Mouse (Mus musculus): ENCODE results near the gene Gm9817.
"Not testable (repeated sequence)": the region's sequence is repeated elsewhere in the genome, so short reads cannot be mapped to it uniquely, and the experiment has no call there.

Gene Gm9817

GRCm38 (mm10) chr13:45078392-45078791, at the start of gene Gm9817:
Gm9817 (plus strand) TSS chr13:45078692.
- not testable (repeated sequence) for DNase-seq

GRCm38 (mm10) chr13:45029791-45030190, 48.7 kb upstream of the Gm9817 start:
- no peak for DNase-seq

DNA sequence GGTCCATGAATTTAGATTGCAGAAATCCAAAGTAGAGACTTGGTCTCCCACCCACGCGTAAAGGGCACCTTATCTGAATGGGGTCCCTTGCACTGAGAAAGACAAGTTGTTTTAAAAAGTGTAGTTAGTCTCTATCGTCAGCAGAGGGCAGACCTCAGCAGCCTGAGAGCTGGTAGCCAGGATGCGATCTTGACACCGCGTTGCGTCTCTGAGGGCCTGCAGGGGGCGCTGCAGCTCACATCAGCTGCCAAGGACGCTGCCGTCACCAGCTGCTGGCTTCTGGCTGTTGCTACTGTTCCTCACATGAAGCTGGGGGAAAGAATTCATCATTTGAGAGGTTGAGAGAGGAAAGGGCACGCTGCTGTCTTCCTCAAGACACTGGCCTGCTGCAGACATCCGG, 47.7 kb upstream of the Gm9817 start:
- peak; percentile 91 for DNase-seq

- peak in 1 of 2 experiments; percentile 31 for DNase-seq
These were observed 47.2 kb upstream of the Gm9817 start for GRCm38 (mm10) chr13:45031314-45031713.

- no peak for DNase-seq
These were observed 46.7 kb upstream of the Gm9817 start for GRCm38 (mm10) chr13:45031748-45032147.

GRCm38 (mm10) chr13:45032484-45032883, 46.0 kb upstream of the Gm9817 start:
- no peak for DNase-seq

DNA sequence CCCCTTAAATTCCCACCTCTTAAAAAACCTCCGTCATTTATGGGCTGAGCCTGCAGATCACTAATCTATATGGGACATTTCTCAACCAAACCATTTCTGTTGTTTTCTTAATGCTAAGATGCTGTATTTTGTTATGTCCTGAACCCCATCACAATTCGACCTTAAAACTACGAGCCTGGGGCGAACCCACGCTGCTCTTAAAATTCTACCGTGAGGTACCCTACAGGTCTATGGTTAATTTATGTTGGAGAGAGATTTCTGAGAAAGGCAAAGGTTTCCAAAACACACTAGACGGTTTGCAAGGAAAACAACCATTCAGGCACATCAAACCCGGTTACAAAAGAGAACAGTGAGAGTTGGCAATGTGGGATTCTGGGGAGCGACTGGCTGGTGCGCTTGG, 45.1 kb upstream of the Gm9817 start:
- DNase-seq, result no peak

DNA sequence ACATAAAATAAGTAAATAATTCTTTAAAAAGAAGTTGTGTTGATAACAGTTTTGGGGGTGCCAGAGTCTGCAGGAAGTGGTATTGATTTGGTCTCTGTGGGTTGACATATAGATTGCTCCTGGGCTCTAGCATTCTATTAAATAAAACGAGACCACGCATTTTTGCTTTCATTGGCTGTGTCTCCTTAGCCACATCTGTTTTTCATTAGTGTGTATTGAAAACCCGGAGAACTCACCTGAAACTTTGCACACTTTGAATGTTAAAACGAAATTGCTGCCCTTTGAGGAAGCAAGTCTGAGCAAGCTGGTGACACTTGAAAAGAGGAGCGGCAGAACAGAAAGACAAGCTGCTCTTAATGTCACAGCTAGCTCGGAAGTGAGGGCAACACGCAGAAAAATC, 43.7 kb upstream of the Gm9817 start:
- DNase-seq, result no peak

DNA sequence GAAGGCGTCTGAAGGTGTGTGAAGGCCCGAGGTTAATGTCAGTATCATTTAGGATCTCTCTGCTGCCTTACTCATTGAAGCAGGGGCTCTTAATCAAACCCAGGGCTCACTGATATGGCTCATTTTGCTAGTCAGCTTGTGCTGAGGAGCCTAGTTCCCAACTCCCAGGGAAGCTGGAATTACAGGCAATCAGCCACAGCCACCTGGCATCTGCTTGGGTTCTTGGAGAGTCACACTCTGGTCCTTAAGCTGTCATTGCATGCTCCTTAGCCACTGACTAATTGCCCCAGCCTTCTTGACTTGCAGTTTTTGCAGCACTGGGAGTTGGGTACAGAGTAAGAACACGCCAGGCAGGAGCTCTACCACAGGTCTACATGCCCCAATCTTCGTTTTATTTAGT, 42.1 kb upstream of the Gm9817 start:
- DNase-seq, result no peak

DNA sequence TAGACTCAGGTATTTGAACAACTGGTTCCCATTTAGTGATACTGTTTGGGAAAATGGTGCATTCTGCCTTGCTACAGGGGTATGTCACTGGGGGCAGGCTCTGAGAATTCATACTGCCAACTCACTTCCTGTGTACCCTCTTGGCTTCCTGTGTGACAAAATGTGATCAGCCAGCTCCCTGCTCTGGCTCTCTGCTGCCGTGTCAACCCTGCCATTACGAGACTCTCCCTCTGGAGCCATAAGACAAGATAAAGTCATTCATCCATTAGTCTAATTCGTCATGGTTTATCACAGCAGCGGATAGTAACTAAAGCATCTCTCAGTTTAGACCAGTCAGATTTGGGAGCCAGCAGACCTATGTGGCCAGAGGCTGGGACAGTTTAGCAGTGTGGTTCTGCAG, 38.3 kb upstream of the Gm9817 start:
- no peak for DNase-seq

GRCm38 (mm10) chr13:45040741-45041140, 37.8 kb upstream of the Gm9817 start:
- no peak for DNase-seq

- DNase-seq, result no peak
These were observed 35.0 kb upstream of the Gm9817 start for GRCm38 (mm10) chr13:45043466-45043865.

- DNase-seq, result no peak
These were observed 29.1 kb upstream of the Gm9817 start for GRCm38 (mm10) chr13:45049261-45050020.

- DNase-seq, result no peak
These were observed 25.7 kb upstream of the Gm9817 start for GRCm38 (mm10) chr13:45052805-45053204.

DNA sequence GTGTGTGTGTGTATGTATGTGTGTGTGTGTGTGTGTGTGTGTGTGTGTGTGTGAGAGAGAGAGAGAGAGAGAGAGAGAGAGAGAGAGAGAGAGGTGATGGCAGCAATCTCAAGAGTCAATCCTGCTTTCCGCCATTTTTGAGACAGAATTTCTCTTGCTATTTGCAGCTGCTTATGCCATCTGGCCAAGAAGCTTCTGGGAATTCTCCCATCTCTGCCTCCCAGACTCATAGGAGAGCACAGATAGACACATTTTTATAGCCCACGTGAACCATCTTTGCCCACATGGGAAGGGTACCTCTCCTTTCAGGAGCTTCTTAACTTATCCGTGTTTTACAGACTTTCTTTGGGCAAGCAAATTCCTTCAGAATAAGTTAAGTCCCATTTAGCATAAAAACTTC, 24.6 kb upstream of the Gm9817 start:
- DNase-seq, result no peak

- DNase-seq, result no peak
These were observed 19.3 kb upstream of the Gm9817 start for GRCm38 (mm10) chr13:45059206-45059605.

GRCm38 (mm10) chr13:45063146-45063545, 15.3 kb upstream of the Gm9817 start:
- no peak for DNase-seq

DNA sequence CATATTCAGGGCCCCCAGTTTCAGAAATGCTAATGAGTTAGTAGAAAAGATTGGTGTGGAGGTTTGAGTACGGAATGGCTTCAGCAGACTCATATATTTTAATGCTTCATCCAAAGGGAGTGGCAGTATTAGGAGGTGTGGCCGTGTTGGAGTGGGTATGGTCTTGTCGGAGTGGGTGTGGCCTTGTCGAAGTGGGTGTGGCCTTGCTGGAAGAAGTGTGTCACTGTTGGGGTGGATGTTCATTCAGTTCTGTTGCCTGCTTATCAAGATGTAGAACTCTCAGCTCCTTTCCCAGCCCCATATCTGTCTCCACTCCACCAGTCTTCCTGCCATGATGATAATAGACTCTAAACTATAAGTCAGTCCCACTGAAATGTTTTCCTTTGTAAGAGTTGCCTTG, 13.5 kb upstream of the Gm9817 start:
- no peak for DNase-seq

- DNase-seq, result peak; percentile 33 to 49
These were observed 8.1 kb upstream of the Gm9817 start for GRCm38 (mm10) chr13:45070366-45070765.

- DNase-seq, result no peak
These were observed 3.5 kb upstream of the Gm9817 start for GRCm38 (mm10) chr13:45075012-45075411.

- no peak for DNase-seq
These were observed 2.8 kb upstream of the Gm9817 start for GRCm38 (mm10) chr13:45075715-45076114.

DNA sequence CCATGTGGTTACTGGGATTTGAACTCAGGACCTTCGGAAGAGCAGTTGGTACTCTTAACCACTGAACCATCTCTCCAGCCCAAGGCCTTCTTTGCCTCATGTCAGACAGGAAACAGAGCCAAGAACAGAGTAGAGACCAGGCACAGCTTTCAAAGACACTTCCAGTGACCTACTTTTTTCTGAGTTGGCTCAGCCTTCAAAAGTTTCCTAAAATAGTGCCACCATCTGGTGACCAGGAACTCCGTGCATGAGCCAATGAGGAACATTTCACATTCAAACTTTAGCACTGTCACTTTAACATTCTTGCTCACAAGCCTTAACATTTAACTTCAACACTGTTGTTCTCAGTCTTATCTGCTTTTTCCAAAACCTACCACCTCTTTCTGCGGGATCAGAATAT, 2.3 kb downstream of the Gm9817 start:
- no peak for DNase-seq

DNA sequence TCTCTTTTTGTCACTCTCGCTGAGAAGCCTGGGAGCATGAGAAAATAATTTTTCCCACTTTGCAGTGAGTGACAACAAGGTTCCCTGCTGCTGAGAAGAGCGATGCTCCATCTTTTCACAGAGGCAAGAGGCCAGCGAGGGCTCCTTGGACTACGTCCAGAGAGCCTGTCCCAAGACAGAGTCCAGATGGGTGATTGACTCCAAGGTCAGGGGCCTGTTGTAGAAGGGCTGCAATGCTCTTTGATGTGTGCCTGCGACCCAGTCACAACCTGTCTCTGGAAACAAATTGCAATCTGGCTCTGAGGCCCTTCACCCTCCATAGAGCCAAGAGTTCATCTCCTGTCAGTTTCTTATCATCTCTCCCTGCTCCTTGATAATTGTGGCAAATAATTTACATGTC, 5.2 kb downstream of the Gm9817 start:
- DNase-seq, result peak; percentile 78 to 91

DNA sequence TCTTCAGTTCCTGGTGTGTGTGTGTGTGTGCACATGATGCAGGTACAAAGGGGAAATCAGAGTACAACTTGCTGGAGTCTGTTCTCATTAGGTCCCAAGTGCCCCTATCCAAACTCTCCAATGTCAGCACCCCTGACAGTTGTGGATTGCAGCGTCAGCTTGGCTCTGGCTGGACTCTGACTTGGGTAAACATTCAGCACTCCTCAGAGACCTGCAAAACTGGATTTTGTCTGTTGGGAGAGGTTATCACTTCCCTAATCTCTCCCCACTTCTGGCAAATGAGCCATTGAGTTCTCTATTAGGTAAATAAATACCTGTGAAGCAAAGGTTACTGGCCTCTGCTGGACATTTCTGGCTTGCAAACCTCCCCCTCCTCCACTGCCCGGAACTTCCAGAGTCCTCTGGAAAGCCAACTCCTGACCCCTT, 10.3 kb downstream of the Gm9817 start:
- DNase-seq, result peak; percentile 75 to 93

DNA sequence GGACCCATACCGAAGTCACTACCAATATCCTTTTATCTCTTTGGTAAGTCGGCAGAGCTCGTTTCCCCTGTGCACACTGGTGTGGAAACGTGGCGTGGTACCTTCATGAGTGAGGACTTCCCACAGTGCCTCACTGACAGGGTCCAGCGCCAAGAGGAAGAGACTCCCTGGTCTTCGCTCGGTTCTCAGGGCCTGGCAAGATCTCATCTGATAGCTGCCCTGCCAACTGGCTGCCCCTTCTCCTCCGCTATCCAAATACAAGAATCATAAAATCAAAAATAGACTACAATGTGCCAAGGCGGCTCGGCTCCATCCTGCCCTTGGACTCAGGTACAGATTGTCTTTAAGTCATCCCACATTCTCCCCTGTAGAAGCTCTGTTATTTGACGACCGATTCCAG, 11.4 kb downstream of the Gm9817 start:
- no peak for DNase-seq

Data from kidney, postnatal 25 days (tissue).